Mouse (Mus musculus): ENCODE measurements around the gene Dennd5b. TPM values are rescaled to one million over a fixed set of nuclear protein-coding genes. Genes with fewer than 3 reads are reported as not detected.
A peak's percentile ranks its signal among the peaks of the same experiment; 100 is the strongest.
"Not testable (repeated sequence)": the region's sequence is repeated elsewhere in the genome, so short reads cannot be mapped to it uniquely, and the experiment has no call there.

The Dennd5b gene
- total RNA-seq, 4 experiments from 2014 or later: 14.9 to 20.7 (median 17.2) TPM

- DNase-seq (ENCODE audit: low spot score): no peak
These were observed 154.5 kb downstream of the Dennd5b start for GRCm38 (mm10) chr6:148946881-148947405.

GRCm38 (mm10) chr6:148946409-148946742 lies 155.1 kb downstream of the Dennd5b start, which contains the start of gene Sinhcaf:
TSS of gene Sinhcaf (minus strand) at chr6:148946467.
- DNase-seq (ENCODE audit: low spot score): peak; percentile 98

- peak; percentile 10 for DNase-seq (ENCODE audit: low spot score)
These were observed 155.7 kb downstream of the Dennd5b start for GRCm38 (mm10) chr6:148945509-148946408.

- peak; percentile 46 for DNase-seq (ENCODE audit: low spot score)
These were observed 156.5 kb downstream of the Dennd5b start for GRCm38 (mm10) chr6:148944767-148945508.

- no peak for DNase-seq (ENCODE audit: low spot score)
These were observed 157.1 kb downstream of the Dennd5b start for GRCm38 (mm10) chr6:148944344-148944766.

GRCm38 (mm10) chr6:148943695-148944094 lies 157.8 kb downstream of the Dennd5b start:
- DNase-seq (ENCODE audit: low spot score): no peak

GRCm38 (mm10) chr6:148942406-148942805 lies 159.1 kb downstream of the Dennd5b start:
- no peak for DNase-seq (ENCODE audit: low spot score)

- no peak for DNase-seq (ENCODE audit: low spot score)
These were observed 159.6 kb downstream of the Dennd5b start for GRCm38 (mm10) chr6:148941880-148942279.

- DNase-seq (ENCODE audit: low spot score): not testable (repeated sequence)
These were observed 161.1 kb downstream of the Dennd5b start for GRCm38 (mm10) chr6:148940383-148940782.

Other genes starting within 250 kb of the Dennd5b start
- 1 to 10 TPM; 3.7 to 5.9 (median 4.2) TPM for gene Caprin2, start 205.4 kb downstream of the Dennd5b start, total RNA-seq (2022)
- gene Sinhcaf, start 155.2 kb downstream of the Dennd5b start, total RNA-seq (2022): 1 to 10 TPM; 2.7 to 4.9 (median 4.2) TPM
- gene Gm10203, start 28.5 kb upstream of the Dennd5b start, total RNA-seq (2022): not detected
- gene Etfbkmt, start 38.2 kb upstream of the Dennd5b start, total RNA-seq (2022): 10 to 100 TPM; 22.4 to 38.4 (median 26.6) TPM
- gene Amn1, start 87.0 kb upstream of the Dennd5b start, total RNA-seq (2022): 10 to 100 TPM; 16.9 to 17.8 (median 17.6) TPM
- gene Resf1, start 207.7 kb upstream of the Dennd5b start, total RNA-seq (2022): 10 to 100 TPM; 20.2 to 45.4 (median 29.3) TPM